19 mouse cellular contexts compared by ENCODE assay signal in the genomic region with DNA sequence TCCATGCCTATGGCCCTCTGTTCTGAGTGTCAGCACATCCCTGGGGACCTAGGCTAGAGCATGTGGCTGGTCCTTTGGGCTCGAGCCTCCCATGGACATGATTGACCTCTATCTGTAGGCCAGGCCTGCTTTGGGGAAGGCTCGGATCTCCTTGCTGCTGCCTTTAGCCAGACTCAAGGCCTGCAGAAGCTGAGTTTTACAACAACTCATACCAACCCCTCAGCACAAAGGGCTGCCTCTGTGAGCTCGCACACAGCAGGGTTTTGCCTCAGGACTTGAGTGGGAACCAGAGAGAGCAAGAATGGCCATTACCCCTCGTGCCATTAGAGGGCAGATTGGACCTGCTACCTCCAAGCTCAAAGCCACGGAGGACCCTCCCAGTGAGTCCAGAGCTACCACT. TPM values are rescaled to one million over a fixed set of nuclear protein-coding genes. Genes with fewer than 3 reads are reported as not detected.
DNase-seq lines count a peak whose midpoint lies in the region; ATAC-seq and TF ChIP-seq lines count a peak whose summit lies in the region.
"Had no signal": no experiment of that assay in that cellular context is flagged by ENCODE, and none has a peak within 500 bp of the region (broad histone marks: within the 10 kb centered on the region; RNA-seq: fewer than 3 reads in every experiment).

No protein-coding gene starts in this region.

- peak; percentile 18 for TF ChIP-seq POLR2A in myocyte (IDR thresholded peaks at IDR 0.05; ENCODE audit: insufficient read length, low read depth)

- no peak for ATAC-seq in heart, postnatal 0 days (ENCODE audit: insufficient read depth, low read depth)
- ATAC-seq in lung, postnatal 0 days: no peak
- ATAC-seq: forebrain, embryonic 13.5 days; forebrain, postnatal 0 days; intestine, embryonic 16.5 days had no signal

- no peak for TF ChIP-seq EP300 in heart, postnatal 0 days (IDR thresholded peaks at IDR 0.05; ENCODE audit: low read depth)
- no peak for TF ChIP-seq EP300 in lung, postnatal 0 days (IDR thresholded peaks at IDR 0.05)

- H3K27me3 ChIP-seq in heart, postnatal 0 days (ENCODE audit: control insufficient read depth, insufficient read depth, low read length): no peaks in the 10 kb centered on the region
- H3K27me3 ChIP-seq in lung, postnatal 0 days (replicated peaks; ENCODE audit: insufficient read depth, low read length): no peaks in the 10 kb centered on the region
- H3K27me3 ChIP-seq in myocyte (ENCODE audit: control insufficient read depth, insufficient read depth, insufficient read length): no peaks in the 10 kb centered on the region
- H3K27me3 ChIP-seq: CH12.LX; embryonic facial prominence, embryonic 13.5 days; forebrain, embryonic 13.5 days; hindbrain, embryonic 15.5 days had no signal

- no peaks in the 10 kb centered on the region for H3K9me3 ChIP-seq in heart, postnatal 0 days (replicated peaks; ENCODE audit: control insufficient read depth, low read length)
- H3K9me3 ChIP-seq in lung, postnatal 0 days (ENCODE audit: low read length): no peaks in the 10 kb centered on the region
- H3K9me3 ChIP-seq: embryonic facial prominence, embryonic 13.5 days; forebrain, embryonic 13.5 days; G1E; hindbrain, embryonic 15.5 days had no signal

- WGBS in heart, postnatal 0 days: 66% methylated on average over 5 of the region's 5 CpGs
- WGBS in lung, postnatal 0 days: 76% methylated on average over 5 of the region's 5 CpGs

- H3ac ChIP-seq in myocyte (ENCODE audit: control insufficient read depth, insufficient read length): no peak overlapping the region

- peak; percentile 14 for TF ChIP-seq CTCF in heart, postnatal 0 days (IDR thresholded peaks at IDR 0.05; ENCODE audit: low read depth)
- 0 out of 2 replicates have a peak, but pooled peaks have one; percentile 4 for TF ChIP-seq CTCF in lung, postnatal 0 days (IDR thresholded peaks at IDR 0.05)

- no peak overlapping the region for H3K9ac ChIP-seq in heart, postnatal 0 days (replicated peaks; ENCODE audit: low read depth, low read length)
- no peak overlapping the region for H3K9ac ChIP-seq in lung, postnatal 0 days (replicated peaks; ENCODE audit: low read depth)
- H3K9ac ChIP-seq: embryonic facial prominence, embryonic 13.5 days; forebrain, embryonic 13.5 days; forebrain, postnatal 0 days; hindbrain, embryonic 15.5 days had no signal

- peaks cover 45% of the 10 kb centered on the region for H3K36me3 ChIP-seq in heart, postnatal 0 days (replicated peaks; ENCODE audit: control insufficient read depth, insufficient read depth, low read length)
- peaks cover 23% of the 10 kb centered on the region; the same call in 1 of the 2 replicates for H3K36me3 ChIP-seq in lung, postnatal 0 days (ENCODE audit: insufficient read depth, low read length)
- H3K36me3 ChIP-seq in myocyte (ENCODE audit: control insufficient read depth, insufficient read depth): peaks cover 19% of the 10 kb centered on the region

- no peaks in the 10 kb centered on the region for H3K79me2 ChIP-seq in myocyte (ENCODE audit: control insufficient read depth, insufficient read depth)

- DNase-seq in heart, postnatal 0 days (ENCODE audit: low spot score): no peak
- DNase-seq in heart, adult 18-20 months: no peak
- DNase-seq in lung, postnatal 0 days (ENCODE audit: low spot score): no peak
- no peak for DNase-seq in lung, postnatal 25 days (ENCODE audit: low spot score)
- DNase-seq in spleen, adult 18-20 months: no peak
- DNase-seq: adrenal gland, postnatal 14 days; cerebellum, adult 18-20 months; cerebellum, adult 9-11 months; cerebellum, postnatal 36 days; forebrain, postnatal 0 days; gastrocnemius, postnatal 36 days; heart, adult 11 months had no signal

- H3K4me1 ChIP-seq in heart, postnatal 0 days (ENCODE audit: control insufficient read depth, insufficient read depth): no peaks in the 10 kb centered on the region
- H3K4me1 ChIP-seq in lung, postnatal 0 days (ENCODE audit: insufficient read depth, low read depth, low read length): no peaks in the 10 kb centered on the region
- H3K4me1 ChIP-seq: embryonic facial prominence, embryonic 13.5 days; forebrain, embryonic 13.5 days; hindbrain, embryonic 15.5 days had no signal

- H3K4me3 ChIP-seq in heart, postnatal 0 days (ENCODE audit: low read depth, low read length): no peak overlapping the region
- H3K4me3 ChIP-seq in lung, postnatal 0 days (ENCODE audit: low read depth, low read length): no peak overlapping the region
- H3K4me3 ChIP-seq in myocyte: no peak overlapping the region
- H3K4me3 ChIP-seq: embryonic facial prominence, embryonic 13.5 days; forebrain, embryonic 13.5 days; hindbrain, embryonic 15.5 days had no signal

- H3K4me2 ChIP-seq in heart, postnatal 0 days (ENCODE audit: low read depth, low read length): no peak overlapping the region
- H3K4me2 ChIP-seq in lung, postnatal 0 days (replicated peaks; ENCODE audit: low read depth, low read length): no peak overlapping the region
- H3K4me2 ChIP-seq in myocyte (ENCODE audit: low read depth): no peak overlapping the region
- H3K4me2 ChIP-seq: embryonic facial prominence, embryonic 13.5 days; forebrain, embryonic 13.5 days; hindbrain, embryonic 15.5 days had no signal

- no peak overlapping the region for H3K27ac ChIP-seq in heart, postnatal 0 days (ENCODE audit: low read depth)
- no peak overlapping the region for H3K27ac ChIP-seq in lung, postnatal 0 days (ENCODE audit: low read length)
- H3K27ac ChIP-seq: embryonic facial prominence, embryonic 13.5 days; forebrain, embryonic 13.5 days; hindbrain, embryonic 15.5 days had no signal

TF ChIP-seq in myocyte, 11 proteins besides CTCF, POLR2A, EP300 and RAD21:
- TF ChIP-seq MAX (IDR thresholded peaks at IDR 0.05; ENCODE audit: low read depth) (no peak), MYOD1 (IDR thresholded peaks at IDR 0.05; ENCODE audit: control insufficient read depth in 1 of 3, insufficient read length in 2 of 3, low read depth in 2 of 3) (no peak), CEBPB (IDR thresholded peaks at IDR 0.05; ENCODE audit: insufficient read depth, poor library complexity, severe bottlenecking) (no peak), SRF (IDR thresholded peaks at IDR 0.05; ENCODE audit: control insufficient read depth, insufficient read length, low read depth) (no peak), MYOG (IDR thresholded peaks at IDR 0.05; ENCODE audit: control insufficient read depth in 1 of 3, insufficient read depth in 1 of 3, insufficient read length in 2 of 3, low read depth in 2 of 3) (no peak), TCF3 (IDR thresholded peaks at IDR 0.05; ENCODE audit: insufficient read length, low read depth) (no peak), POLR2AphosphoS2 (IDR thresholded peaks at IDR 0.05; ENCODE audit: insufficient read length, low read depth) (no peak), USF1 (IDR thresholded peaks at IDR 0.05; ENCODE audit: low read depth) (no peak), E2F4 (IDR thresholded peaks at IDR 0.05; ENCODE audit: insufficient read depth) (no peak), TCF12 (IDR thresholded peaks at IDR 0.05; ENCODE audit: insufficient read depth, poor library complexity, severe bottlenecking) (no peak), REST (IDR thresholded peaks at IDR 0.05; ENCODE audit: insufficient read depth, insufficient read length) (no peak)

RNA-seq across cellular contexts. Expression of a gene that starts 27.4 kb away (rescaled TPM):
- total RNA-seq in heart, postnatal 0 days (2014; rRNA removed; ENCODE audit: low replicate concordance): 30.1 and 38.9 TPM in 2 replicates
- polyA plus RNA-seq in heart, postnatal 0 days (2015; fragmentation: Nextera tagmentation; extraction: Ambion mirVana): 33.1 and 36.9 TPM in 2 replicates
- 10 to 100 TPM; 31.8 to 32.4 TPM for total RNA-seq in heart, adult 18-20 months (2021)
- 25.2 and 26.5 TPM in 2 replicates for polyA plus RNA-seq in lung, postnatal 0 days (2015; fragmentation: Nextera tagmentation; extraction: Ambion mirVana)
- 62.7 TPM for polyA plus RNA-seq in myocyte (2012; fragmentation: generic; extraction: Trizol)

RNA-seq across cellular contexts. Expression of a gene that starts 53.2 kb away (rescaled TPM):
- total RNA-seq in heart, postnatal 0 days (2014; rRNA removed; ENCODE audit: low replicate concordance): 2,277 and 2,295 TPM in 2 replicates
- 706 and 785 TPM in 2 replicates for polyA plus RNA-seq in heart, postnatal 0 days (2015; fragmentation: Nextera tagmentation; extraction: Ambion mirVana)
- total RNA-seq in heart, adult 18-20 months (2021): over 10,000 TPM; 12,284 to 12,648 TPM
- polyA plus RNA-seq in lung, postnatal 0 days (2015; fragmentation: Nextera tagmentation; extraction: Ambion mirVana): 27.4 and 32.4 TPM in 2 replicates
- 295 TPM for polyA plus RNA-seq in myocyte (2012; fragmentation: generic; extraction: Trizol)

RNA-seq across cellular contexts. Expression of a gene that starts 57.2 kb away (rescaled TPM):
- total RNA-seq in heart, postnatal 0 days (2014; rRNA removed; ENCODE audit: low replicate concordance): 157 and 179 TPM in 2 replicates
- 97.2 and 106 TPM in 2 replicates for polyA plus RNA-seq in heart, postnatal 0 days (2015; fragmentation: Nextera tagmentation; extraction: Ambion mirVana)
- total RNA-seq in heart, adult 18-20 months (2021): 10 to 100 TPM; 92.8 to 97.7 TPM
- 169 and 177 TPM in 2 replicates for polyA plus RNA-seq in lung, postnatal 0 days (2015; fragmentation: Nextera tagmentation; extraction: Ambion mirVana)
- polyA plus RNA-seq in myocyte (2012; fragmentation: generic; extraction: Trizol): 217 TPM
